In genomic region chr6:34156841-34157748, GRCm38 (mm10) we compare ENCODE assay signal across 11 mouse cellular contexts. TPM values are rescaled to one million over a fixed set of nuclear protein-coding genes. Genes with fewer than 3 reads are reported as not detected.
DNase-seq lines count a peak whose midpoint lies in the region; ATAC-seq and TF ChIP-seq lines count a peak whose summit lies in the region.
"Had no signal": no experiment of that assay in that cellular context is flagged by ENCODE, and none has a peak within 500 bp of the region (broad histone marks: within the 10 kb centered on the region; RNA-seq: fewer than 3 reads in every experiment).

No protein-coding gene starts in this region.

- H3K27ac ChIP-seq in heart, embryonic 11.5 days (ENCODE audit: low read depth, low read length): peak overlapping the region; percentile 51
- peak overlapping the region; percentile 13; the same call in 1 of the 2 replicates for H3K27ac ChIP-seq in midbrain, embryonic 10.5 days (replicated peaks)
- H3K27ac ChIP-seq in midbrain, postnatal 0 days (ENCODE audit: low read depth, low read length): no peak overlapping the region
- H3K27ac ChIP-seq: hindbrain, embryonic 14.5 days; neural tube, embryonic 13.5 days had no signal

- peak; percentile 83 for ATAC-seq in heart, embryonic 11.5 days (replicated peaks; ENCODE audit: insufficient number of reproducible peaks, low FRiP score, low TSS enrichment)
- ATAC-seq in midbrain, postnatal 0 days (ENCODE audit: low FRiP score): no peak
- peak; percentile 91 for ATAC-seq in erythroid progenitor cell, adult 5-6 weeks (replicated peaks; ENCODE audit: low FRiP score, poor library complexity, severe bottlenecking)

- no peak for DNase-seq in heart, postnatal 14 days
- no peak for DNase-seq in midbrain, embryonic 10.5 days (ENCODE audit: low spot score)
- DNase-seq in midbrain, postnatal 0 days (ENCODE audit: low spot score): no peak
- DNase-seq in spleen, postnatal 4 days (ENCODE audit: low spot score in 2 of 2): peak; percentile 72 to 76
- no peak for DNase-seq in left cerebral cortex, adult 11 months (ENCODE audit: low spot score)
- DNase-seq in cerebellum, adult 9-11 months: no peak
- DNase-seq: cerebellum, adult 11-12 months had no signal

- H3K27me3 ChIP-seq in heart, embryonic 11.5 days (ENCODE audit: control insufficient read depth, insufficient read depth, low read length): no peaks in the 10 kb centered on the region
- H3K27me3 ChIP-seq in midbrain, embryonic 10.5 days (ENCODE audit: low read depth, poor library complexity, severe bottlenecking): no peaks in the 10 kb centered on the region
- no peaks in the 10 kb centered on the region for H3K27me3 ChIP-seq in midbrain, postnatal 0 days (ENCODE audit: insufficient read depth, low read length)
- H3K27me3 ChIP-seq: neural tube, embryonic 13.5 days had no signal

- H3K36me3 ChIP-seq in heart, embryonic 11.5 days (ENCODE audit: control insufficient read depth, insufficient read depth, low read length): peaks cover 4% of the 10 kb centered on the region
- peaks cover 57% of the 10 kb centered on the region for H3K36me3 ChIP-seq in midbrain, embryonic 10.5 days
- peaks cover 49% of the 10 kb centered on the region for H3K36me3 ChIP-seq in midbrain, postnatal 0 days (ENCODE audit: insufficient read depth, low read length)

- H3K4me2 ChIP-seq in heart, embryonic 11.5 days: no peak overlapping the region
- H3K4me2 ChIP-seq in midbrain, postnatal 0 days (ENCODE audit: low read depth, low read length, poor library complexity, severe bottlenecking): no peak overlapping the region
- H3K4me2 ChIP-seq: hindbrain, embryonic 14.5 days; neural tube, embryonic 13.5 days had no signal

- no peaks in the 10 kb centered on the region for H3K9me3 ChIP-seq in heart, embryonic 11.5 days (replicated peaks; ENCODE audit: control insufficient read depth, low read length)
- H3K9me3 ChIP-seq in midbrain, embryonic 10.5 days (replicated peaks): no peaks in the 10 kb centered on the region
- no peaks in the 10 kb centered on the region for H3K9me3 ChIP-seq in midbrain, postnatal 0 days (ENCODE audit: low read length)
- H3K9me3 ChIP-seq: neural tube, embryonic 13.5 days had no signal

- 73% methylated on average over 14 of the region's 14 CpGs for WGBS in heart, embryonic 11.5 days (ENCODE audit: insufficient replicate concordance)
- 83% methylated on average over 14 of the region's 14 CpGs for WGBS in midbrain, embryonic 10.5 days
- 84% methylated on average over 14 of the region's 14 CpGs for WGBS in midbrain, postnatal 0 days

- H3K9ac ChIP-seq in heart, embryonic 11.5 days (ENCODE audit: low read depth, low read length): no peak overlapping the region
- no peak overlapping the region for H3K9ac ChIP-seq in midbrain, postnatal 0 days (replicated peaks; ENCODE audit: low read length, poor library complexity, severe bottlenecking)
- H3K9ac ChIP-seq: hindbrain, embryonic 14.5 days; neural tube, embryonic 13.5 days had no signal

- H3K4me1 ChIP-seq in heart, embryonic 11.5 days (ENCODE audit: control insufficient read depth, insufficient read depth, low read length): peaks cover 34% of the 10 kb centered on the region
- peaks cover 25% of the 10 kb centered on the region for H3K4me1 ChIP-seq in midbrain, embryonic 10.5 days
- H3K4me1 ChIP-seq in midbrain, postnatal 0 days (ENCODE audit: insufficient read depth, low read length): no peaks in the 10 kb centered on the region; the same call in 1 of the 2 replicates

- intact Hi-C loops in heart, postnatal 14 days (cut with DNase I): no loop called here

- no peak for TF ChIP-seq CTCF in midbrain, postnatal 0 days (IDR thresholded peaks at IDR 0.05)

- no peak overlapping the region for H3K4me3 ChIP-seq in heart, embryonic 11.5 days (ENCODE audit: low read depth, low read length)
- H3K4me3 ChIP-seq in midbrain, embryonic 10.5 days: no peak overlapping the region
- H3K4me3 ChIP-seq in midbrain, postnatal 0 days (ENCODE audit: low read depth, low read length): no peak overlapping the region
- H3K4me3 ChIP-seq: neural tube, embryonic 13.5 days had no signal

RNA-seq across cellular contexts. Expression of gene Slc35b4, which starts 19.8 kb away (rescaled TPM):
- polyA plus RNA-seq in heart, embryonic 11.5 days (2014; fragmentation: Nextera tagmentation; extraction: Ambion mirVana): 44.6 and 50.4 TPM in 2 replicates
- total RNA-seq in heart, postnatal 14 days (2021): 10 to 100 TPM in 1 of 2 experiments, 1 to 10 TPM in 1; 9.7 to 11.5 TPM
- polyA plus RNA-seq in midbrain, embryonic 10.5 days (2016; fragmentation: Nextera tagmentation; extraction: Ambion mirVana): 50.7 and 54.7 TPM in 2 replicates
- total RNA-seq in midbrain, postnatal 0 days (2014; rRNA removed): 24.5 and 30.8 TPM in 2 replicates
- 30.6 and 36.5 TPM in 2 replicates for polyA plus RNA-seq in midbrain, postnatal 0 days (2015; fragmentation: Nextera tagmentation; extraction: Ambion mirVana)
- total RNA-seq in erythroid progenitor cell, adult 5-6 weeks (2015; ENCODE audit: low replicate concordance): 5.4 and 7.5 TPM in 2 replicates
- total RNA-seq in erythroid progenitor cell, adult 5-6 weeks (2017; ENCODE audit: low replicate concordance): 5.5 and 7.7 TPM in 2 replicates

Comparison
In these comparisons a context has a peak if more than half of its experiments do, and no peak if none do; other contexts are left out.
1. DNase-seq: peak in spleen, postnatal 4 days (2 of 2); none in heart, postnatal 14 days (0 of 2), midbrain, embryonic 10.5 days (single experiment), midbrain, postnatal 0 days (single experiment), left cerebral cortex, adult 11 months (single experiment) and cerebellum, adult 9-11 months (single experiment).